Mouse (Mus musculus) bone marrow, adult 2 months (tissue): ENCODE data around the gene D630039A03Rik. TPM values are rescaled to one million over a fixed set of nuclear protein-coding genes. Genes with fewer than 3 reads are reported as not detected.

Source experiments
- H3K27ac ChIP-seq: fragments of 200-500 bp; 2 replicates; pipeline ENCODE4 v1.5.1; 2012; ENCODE audit warnings: low read depth, mild to moderate bottlenecking, control low read depth, inconsistent platforms, low read length; ENCODE audit not compliant: control insufficient read depth, poor library complexity, insufficient read depth
- H3K4me1 ChIP-seq: fragments of 200-500 bp; 2 replicates; pipeline ENCODE4 v1.6.1; 2011; ENCODE audit warnings: low read length; ENCODE audit not compliant: control insufficient read depth, insufficient read depth
- H3K4me3 ChIP-seq: fragments of 200-500 bp; replicated peaks from 2 replicates; pipeline ENCODE3; 2011; ENCODE audit warnings: mild to moderate bottlenecking, low read depth, low read length, control low read depth; ENCODE audit not compliant: control insufficient read depth
- CTCF ChIP-seq: fragments of 200-500 bp; IDR thresholded peaks from 2 replicates; pipeline ENCODE4 v1.5.1; 2011; ENCODE audit warnings: low read length, control low read depth; ENCODE audit not compliant: control insufficient read depth, insufficient read depth
- POLR2A ChIP-seq: fragments of 200-500 bp; IDR thresholded peaks from 2 replicates; pipeline ENCODE4 v1.6.1; 2011; ENCODE audit warnings: low read depth, mild to moderate bottlenecking, control low read depth, low read length, borderline replicate concordance; ENCODE audit not compliant: control insufficient read depth
- WGBS: fragments of 180-500 bp; shearing (Covaris S2); methylation state at CpG from one replicate; pipeline ENCODE4 v1.1.7; 2018; 5-methylcytosine and 5-hydroxymethylcytosine counted together
- polyA plus RNA-seq: library from polyadenylated mRNA; stranded (reverse); fragments of >200 nt; gene quantifications from 2 replicates; pipeline ENCODE4 v1.2.4, GENCODE M21; 2011; ENCODE audit warnings: low replicate concordance; ENCODE audit not compliant: missing spikeins, insufficient read depth, insufficient read length

Gene D630039A03Rik
- polyA plus RNA-seq, 1 experiment = 1.1 TPM

GRCm38 (mm10) chr4:57920522-57920921, 4.4 kb upstream of the D630039A03Rik start:
- WGBS = 84% methylated on average over 1 of the region's 1 CpGs
- Histone ChIP-seq H3K4me1 (no peaks in the 10 kb centered on the region; the same call in 1 of the 2 replicates), H3K27ac (no peak overlapping the region), H3K4me3 (no peak overlapping the region)
- TF ChIP-seq POLR2A (no peak), CTCF (no peak)

DNA sequence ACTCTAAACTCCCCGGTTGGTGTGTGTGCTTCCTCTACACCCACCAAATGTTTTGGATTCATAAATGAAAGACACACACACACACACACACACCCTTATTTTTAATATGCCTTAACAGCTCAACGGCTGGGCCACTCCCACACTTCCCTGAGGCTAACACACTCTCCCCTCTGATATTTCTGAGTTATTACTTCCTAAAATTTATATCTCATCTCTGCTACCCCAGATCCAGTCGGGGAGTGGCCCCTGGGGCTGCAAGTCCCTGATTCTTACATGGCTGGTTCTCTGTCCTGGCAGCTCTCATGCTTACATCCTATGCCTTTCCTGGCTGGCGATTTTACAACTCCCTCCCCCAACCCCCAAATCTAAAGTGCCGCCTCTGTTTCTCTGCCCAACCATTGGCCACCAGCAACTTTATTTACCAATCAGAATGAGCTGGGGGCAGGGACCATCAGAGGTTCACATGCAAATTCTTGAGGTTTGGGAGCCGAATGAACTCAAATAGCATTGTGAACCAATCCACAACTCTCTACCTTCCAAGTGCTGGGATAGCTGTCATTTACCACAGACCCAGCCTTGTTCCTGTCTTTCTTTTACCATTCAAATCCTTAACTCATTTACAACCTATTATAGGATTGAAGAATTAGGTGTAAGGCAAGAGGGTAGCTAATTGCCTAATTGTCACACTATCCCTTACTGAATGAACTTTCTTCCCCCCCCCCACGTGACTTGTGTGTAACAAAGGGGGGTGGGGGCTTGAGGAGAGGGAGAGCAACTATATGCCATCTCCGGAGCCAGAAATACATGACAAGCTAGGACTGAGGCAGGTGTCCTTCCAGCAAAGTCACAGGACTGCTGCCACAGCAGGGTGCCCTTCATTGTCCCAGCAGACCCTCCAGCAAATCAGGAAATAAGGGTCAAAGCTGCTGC, 3.7 kb upstream of the D630039A03Rik start:
- TF ChIP-seq CTCF (no peak), POLR2A (no peak)
- Histone ChIP-seq H3K27ac (no peak overlapping the region), H3K4me3 (no peak overlapping the region), H3K4me1 (no peaks in the 10 kb centered on the region; the same call in 1 of the 2 replicates)
- WGBS = 26% methylated on average over 8 of the region's 8 CpGs

- TF ChIP-seq POLR2A (no peak), CTCF (no peak)
- Histone ChIP-seq H3K4me1 (no peaks in the 10 kb centered on the region; the same call in 1 of the 2 replicates), H3K4me3 (no peak overlapping the region), H3K27ac (no peak overlapping the region)
- WGBS = 69% methylated on average over 4 of the region's 4 CpGs
Measured at GRCm38 (mm10) chr4:57916711-57917110, 614 bp upstream of the D630039A03Rik start.

DNA sequence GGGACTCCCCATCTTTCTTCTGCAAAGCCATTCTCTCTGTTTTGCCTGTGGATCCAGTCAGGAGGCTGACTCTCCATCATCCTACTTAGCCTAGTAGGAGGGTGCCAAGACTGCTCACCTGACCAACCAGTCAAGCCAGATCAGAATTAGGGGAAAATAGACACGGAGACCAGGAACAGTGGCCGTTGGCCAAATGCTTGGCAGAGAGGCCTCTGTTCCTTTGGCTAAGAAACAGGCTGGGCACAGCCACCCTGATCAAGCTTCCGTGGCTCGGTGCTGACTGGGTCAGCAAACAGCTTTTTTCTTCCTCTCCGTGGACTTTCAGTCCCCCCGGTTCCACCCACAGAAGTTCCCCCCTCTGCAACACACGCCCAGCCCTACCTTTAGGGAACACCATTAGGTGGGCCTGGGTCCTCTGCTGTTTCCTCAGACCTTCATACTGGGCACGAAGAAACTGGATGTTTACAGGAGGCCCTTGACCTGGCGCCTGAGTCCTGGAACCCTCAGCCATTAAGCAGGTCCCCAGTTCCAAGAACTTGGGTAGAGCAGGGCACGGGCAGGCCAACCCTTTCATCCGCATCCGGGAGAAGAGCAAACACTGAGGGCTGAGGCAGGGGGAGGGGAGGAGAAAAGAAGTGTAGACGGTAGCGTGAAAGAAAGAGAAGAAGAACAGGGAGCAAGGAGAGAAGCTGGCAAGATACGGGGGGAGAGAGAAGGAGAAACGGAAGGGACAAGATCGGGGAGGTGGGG, 706 bp downstream of the D630039A03Rik start:
- Histone ChIP-seq H3K4me3 (no peak overlapping the region), H3K4me1 (no peaks in the 10 kb centered on the region; the same call in 1 of the 2 replicates), H3K27ac (no peak overlapping the region)
- TF ChIP-seq CTCF (no peak), POLR2A (no peak)
- WGBS = 16% methylated on average over 17 of the region's 17 CpGs

DNA sequence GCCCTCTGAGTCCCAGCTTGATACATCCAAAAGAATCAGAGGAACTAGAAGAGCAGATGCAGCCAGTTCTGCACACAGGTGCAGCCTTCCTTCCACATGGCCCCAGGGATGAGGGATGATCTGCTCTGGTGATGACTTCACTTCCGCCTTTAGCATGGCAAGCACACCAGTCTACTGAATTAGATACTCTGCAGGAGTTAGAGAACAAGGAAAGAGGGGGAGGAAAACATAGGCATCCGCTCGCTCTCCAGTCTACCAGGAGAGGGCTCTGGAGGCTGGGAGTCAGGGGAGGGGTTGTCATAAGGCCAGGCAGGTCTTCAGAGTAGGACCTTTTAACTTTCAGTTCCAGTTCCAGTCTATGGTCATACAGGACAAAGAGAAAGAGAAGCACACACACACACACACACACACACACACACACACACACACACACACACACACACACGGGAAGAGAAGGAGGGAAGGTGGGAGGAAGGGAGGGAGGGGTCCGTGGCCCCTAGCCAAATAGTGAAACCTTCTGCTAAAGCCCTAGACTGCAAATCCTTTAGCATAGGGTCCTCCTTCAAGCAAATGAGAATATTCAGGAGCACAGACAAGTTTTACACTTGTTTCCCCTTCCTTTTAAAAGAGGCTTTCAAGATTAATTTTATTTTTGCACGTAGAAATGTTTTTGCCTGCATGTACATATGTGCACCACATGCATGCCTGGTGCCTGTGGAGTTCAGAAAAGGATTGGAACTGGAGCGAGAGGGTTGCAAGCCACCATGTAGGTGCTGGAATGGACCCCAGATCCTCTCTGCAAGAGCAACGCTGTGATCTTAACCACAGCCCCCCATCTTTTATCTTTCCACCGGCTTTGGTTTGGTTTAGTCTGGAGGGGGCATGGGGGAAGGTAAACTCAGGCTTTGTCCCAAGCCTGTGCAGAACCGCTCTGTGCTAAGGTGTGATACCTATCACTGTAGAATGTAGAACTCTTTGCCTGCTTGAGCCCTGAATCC, 1.6 kb downstream of the D630039A03Rik start:
- Histone ChIP-seq H3K27ac (no peak overlapping the region), H3K4me3 (no peak overlapping the region), H3K4me1 (no peaks in the 10 kb centered on the region; the same call in 1 of the 2 replicates)
- 51% methylated on average over 10 of the region's 10 CpGs for WGBS
- TF ChIP-seq CTCF = no peak
- TF ChIP-seq POLR2A = no peak

DNA sequence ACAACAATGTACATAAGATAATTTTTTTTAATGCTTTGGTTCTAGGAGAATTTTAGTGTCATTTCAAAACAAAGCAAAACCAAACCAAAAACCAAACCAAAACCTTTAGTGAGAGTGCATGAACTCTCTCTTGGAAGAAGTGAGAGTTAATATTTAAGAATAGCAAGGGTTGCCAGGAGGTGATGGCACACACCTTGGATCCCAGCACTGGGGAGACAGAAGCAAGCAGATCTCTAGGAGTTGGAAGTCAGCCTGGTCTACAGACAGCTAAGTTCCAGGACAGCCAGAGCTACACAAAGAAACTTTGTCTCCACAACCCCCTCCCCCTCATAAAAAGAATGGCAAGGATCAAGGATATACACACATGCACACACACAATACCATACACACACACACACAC, 3.1 kb downstream of the D630039A03Rik start:
- TF ChIP-seq CTCF (no peak), POLR2A (no peak)
- Histone ChIP-seq H3K4me1 (no peaks in the 10 kb centered on the region; the same call in 1 of the 2 replicates), H3K27ac (no peak overlapping the region), H3K4me3 (no peak overlapping the region)

DNA sequence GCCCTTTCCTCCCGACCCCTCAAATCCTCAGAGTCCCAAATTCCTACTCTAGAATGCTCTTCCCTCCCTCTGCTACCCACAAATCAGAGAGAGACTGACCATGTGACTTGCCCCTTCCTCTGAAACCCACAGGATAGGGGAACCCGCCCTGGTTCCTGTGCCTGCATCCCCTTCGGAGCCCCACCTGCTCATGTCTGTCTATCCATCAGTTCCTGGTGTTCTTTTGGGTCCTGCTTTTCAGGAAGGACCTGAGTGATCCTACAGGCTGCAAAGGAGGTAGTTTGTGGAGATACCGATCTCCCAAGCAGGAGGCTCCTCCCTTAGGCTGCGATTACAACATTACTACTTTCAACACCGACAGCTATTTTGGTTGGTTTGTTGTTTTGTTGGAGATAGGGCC, 7.2 kb downstream of the D630039A03Rik start:
- no peaks in the 10 kb centered on the region for H3K4me1 ChIP-seq
- WGBS = 9% methylated on average over 6 of the region's 6 CpGs
- no peak overlapping the region for H3K27ac ChIP-seq
- no peak overlapping the region for H3K4me3 ChIP-seq
- TF ChIP-seq CTCF (no peak), POLR2A (no peak)
